Mouse (Mus musculus): ENCODE data around the gene Kdf1. TPM values are rescaled to one million over a fixed set of nuclear protein-coding genes. Genes with fewer than 3 reads are reported as not detected.
A peak's percentile ranks its signal among the peaks of the same experiment; 100 is the strongest.
"Not testable (repeated sequence)": the region's sequence is repeated elsewhere in the genome, so short reads cannot be mapped to it uniquely, and the experiment has no call there.

Kdf1 gene
- polyA plus RNA-seq, 1 experiment from 2014 or later = 0.20 TPM

DNA sequence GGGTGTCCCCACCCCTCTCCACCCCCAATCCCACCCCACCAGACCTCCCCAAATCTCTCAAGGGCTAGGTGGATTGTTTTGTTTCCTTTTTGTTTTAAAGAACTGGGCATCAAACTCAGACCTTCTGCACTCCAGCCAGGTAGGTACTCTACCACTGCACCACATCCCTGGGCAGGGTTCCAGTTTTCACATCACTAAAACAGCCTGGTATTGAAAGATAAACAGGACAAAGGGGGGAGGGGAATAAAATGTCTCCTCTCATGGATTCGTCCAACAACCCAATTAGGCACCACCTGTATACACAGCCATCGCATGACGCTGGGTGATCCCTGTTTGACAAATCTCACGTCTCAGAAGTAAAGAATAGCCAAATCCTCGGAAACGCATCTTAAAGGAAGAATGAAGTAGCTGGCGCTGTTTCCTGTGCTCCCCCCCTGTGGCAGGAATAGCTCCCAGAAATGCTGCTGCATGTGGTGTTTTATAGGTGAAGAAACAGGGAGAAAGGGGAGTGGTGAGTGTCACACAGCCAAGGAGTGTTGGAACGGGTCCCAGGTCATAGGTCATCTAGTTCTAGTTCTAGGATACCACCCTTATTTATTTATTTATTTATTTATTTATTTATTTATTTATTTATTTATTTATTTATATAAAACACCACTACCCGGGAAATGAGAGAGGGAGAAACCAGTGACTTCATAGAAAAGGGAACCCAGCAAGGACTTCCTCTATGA, 13.8 kb upstream of the Kdf1 start:
- Histone ChIP-seq H3K4me3 (ENCODE audit: low read depth, low read length) (no peak overlapping the region), H3K4me1 (ENCODE audit: control insufficient read depth, insufficient read depth, low read length) (no peaks in the 10 kb centered on the region), H3K9ac (replicated peaks; ENCODE audit: low read depth, low read length) (no peak overlapping the region), H3K27ac (ENCODE audit: low read depth, low read length) (no peak overlapping the region), H3K4me2 (ENCODE audit: low read depth, low read length) (no peak overlapping the region), H3K9me3 (ENCODE audit: control insufficient read depth, low read length) (no peaks in the 10 kb centered on the region), H3K36me3 (ENCODE audit: control insufficient read depth, insufficient read depth, low read length) (no peaks in the 10 kb centered on the region), H3K27me3 (ENCODE audit: control insufficient read depth, insufficient read depth, low read length) (peaks cover 9% of the 10 kb centered on the region)
- WGBS = 68% methylated on average over 9 of the region's 9 CpGs
- no peak for ATAC-seq (ENCODE audit: low read depth)

DNA sequence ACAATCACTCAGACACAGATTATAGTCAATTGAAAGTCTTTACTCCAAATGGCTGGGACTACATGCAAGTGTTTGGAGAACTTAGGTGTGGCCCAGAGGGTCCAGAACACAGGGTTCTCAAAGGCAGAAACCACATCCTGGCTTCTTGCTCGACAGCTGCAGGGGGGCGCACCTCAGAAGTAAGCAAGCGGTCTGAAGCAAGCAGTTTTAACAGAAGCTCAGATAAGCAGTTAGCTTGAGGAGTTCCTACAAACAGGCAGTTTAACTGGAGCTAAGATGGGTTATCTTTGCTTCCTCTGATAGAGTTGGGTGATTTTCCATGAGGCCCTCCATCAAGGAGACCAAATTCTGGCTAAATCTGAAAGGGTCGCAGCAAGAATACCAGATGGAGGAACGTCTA, 12.2 kb upstream of the Kdf1 start:
- Histone ChIP-seq H3K27ac (ENCODE audit: low read depth, low read length) (no peak overlapping the region), H3K4me1 (ENCODE audit: control insufficient read depth, insufficient read depth, low read length) (no peaks in the 10 kb centered on the region), H3K4me3 (ENCODE audit: low read depth, low read length) (no peak overlapping the region), H3K4me2 (ENCODE audit: low read depth, low read length) (no peak overlapping the region), H3K9ac (replicated peaks; ENCODE audit: low read depth, low read length) (no peak overlapping the region), H3K27me3 (ENCODE audit: control insufficient read depth, insufficient read depth, low read length) (0 out of 2 replicates have a peak, but pooled peaks cover 1% of the 10 kb centered on the region), H3K36me3 (ENCODE audit: control insufficient read depth, insufficient read depth, low read length) (no peaks in the 10 kb centered on the region), H3K9me3 (ENCODE audit: control insufficient read depth, low read length) (no peaks in the 10 kb centered on the region)
- ATAC-seq (ENCODE audit: low read depth) = no peak
- 83% methylated on average over 5 of the region's 5 CpGs for WGBS

DNA sequence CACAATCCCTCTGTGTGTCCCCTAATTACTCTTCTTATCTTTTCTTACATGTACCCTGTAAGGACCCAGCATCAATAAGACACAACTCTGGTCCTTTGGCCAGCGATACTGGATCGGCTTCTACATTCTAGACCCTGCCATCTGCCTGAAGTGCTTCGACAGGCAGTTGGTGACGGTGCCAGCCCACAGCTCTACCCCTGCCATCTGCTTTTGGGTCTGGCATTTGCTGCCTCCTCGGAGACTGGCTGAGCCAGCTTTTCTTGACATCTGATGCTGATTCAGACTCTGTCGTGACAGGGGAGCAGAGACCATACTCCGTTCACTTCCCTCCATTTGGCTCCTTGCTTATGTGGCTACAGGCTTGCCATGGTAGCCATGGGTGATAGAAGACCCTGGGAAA, 9.8 kb upstream of the Kdf1 start:
- ATAC-seq (ENCODE audit: low read depth) = no peak
- H3K4me1 ChIP-seq (ENCODE audit: control insufficient read depth, insufficient read depth, low read length) = no peaks in the 10 kb centered on the region
- H3K36me3 ChIP-seq (ENCODE audit: control insufficient read depth, insufficient read depth, low read length) = no peaks in the 10 kb centered on the region
- H3K4me2 ChIP-seq (ENCODE audit: low read depth, low read length) = no peak overlapping the region
- no peaks in the 10 kb centered on the region for H3K9me3 ChIP-seq (ENCODE audit: control insufficient read depth, low read length)
- H3K27me3 ChIP-seq (ENCODE audit: control insufficient read depth, insufficient read depth, low read length) = no peaks in the 10 kb centered on the region
- H3K27ac ChIP-seq (ENCODE audit: low read depth, low read length) = no peak overlapping the region
- no peak overlapping the region for H3K9ac ChIP-seq (replicated peaks; ENCODE audit: low read depth, low read length)
- WGBS = 77% methylated on average over 7 of the region's 7 CpGs
- H3K4me3 ChIP-seq (ENCODE audit: low read depth, low read length) = no peak overlapping the region

DNA sequence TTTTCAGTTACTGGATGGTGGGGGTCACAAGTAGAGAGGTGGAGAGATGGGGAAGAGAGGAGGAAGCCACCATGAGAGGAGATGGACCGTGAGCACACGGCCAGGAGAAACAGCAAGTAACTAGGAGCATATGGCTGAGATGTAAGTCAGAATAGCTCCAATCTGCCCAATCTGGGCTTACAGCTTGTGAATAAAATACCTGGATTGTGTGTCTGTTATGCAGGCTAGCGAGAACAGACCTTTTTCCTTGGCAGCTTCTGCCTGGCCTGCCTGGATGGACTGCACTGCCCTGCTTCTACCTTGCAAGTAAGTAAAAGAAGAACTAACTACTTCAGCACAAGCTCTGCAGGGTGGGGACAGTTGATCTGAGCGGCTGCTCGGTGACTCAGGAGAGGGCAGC, 7.7 kb upstream of the Kdf1 start:
- no peak overlapping the region for H3K4me2 ChIP-seq (ENCODE audit: low read depth, low read length)
- H3K9ac ChIP-seq (replicated peaks; ENCODE audit: low read depth, low read length) = no peak overlapping the region
- ATAC-seq (ENCODE audit: low read depth) = no peak
- no peaks in the 10 kb centered on the region for H3K36me3 ChIP-seq (ENCODE audit: control insufficient read depth, insufficient read depth, low read length)
- H3K4me1 ChIP-seq (ENCODE audit: control insufficient read depth, insufficient read depth, low read length) = no peaks in the 10 kb centered on the region
- no peak overlapping the region for H3K27ac ChIP-seq (ENCODE audit: low read depth, low read length)
- no peaks in the 10 kb centered on the region for H3K27me3 ChIP-seq (ENCODE audit: control insufficient read depth, insufficient read depth, low read length)
- no peaks in the 10 kb centered on the region for H3K9me3 ChIP-seq (ENCODE audit: control insufficient read depth, low read length)
- no peak overlapping the region for H3K4me3 ChIP-seq (ENCODE audit: low read depth, low read length)
- WGBS = 75% methylated on average over 5 of the region's 5 CpGs

DNA sequence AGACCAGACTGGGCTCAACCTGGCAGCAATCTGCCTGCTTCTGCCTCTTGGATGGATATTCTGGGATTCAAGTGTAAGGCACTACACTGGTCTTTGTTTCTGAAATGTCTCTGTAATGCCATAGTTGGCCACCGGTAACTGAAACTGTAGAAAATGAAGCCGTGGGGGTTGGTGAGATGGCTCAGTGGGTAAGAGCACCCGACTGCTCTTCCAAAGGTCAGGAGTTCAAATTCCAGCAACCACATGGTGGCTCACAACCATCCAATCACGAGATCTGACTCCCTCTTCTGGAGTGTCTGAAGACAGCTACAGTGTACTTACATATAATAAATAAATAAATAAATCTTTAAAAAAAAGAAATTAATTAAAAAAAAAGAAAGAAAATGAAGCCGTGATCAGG, 6.3 kb upstream of the Kdf1 start:
- not testable (repeated sequence) for H3K27me3 ChIP-seq (ENCODE audit: control insufficient read depth, insufficient read depth, low read length); H3K4me1 ChIP-seq (ENCODE audit: control insufficient read depth, insufficient read depth, low read length); ATAC-seq (ENCODE audit: low read depth); H3K9me3 ChIP-seq (ENCODE audit: control insufficient read depth, low read length); H3K4me2 ChIP-seq (ENCODE audit: low read depth, low read length); H3K36me3 ChIP-seq (ENCODE audit: control insufficient read depth, insufficient read depth, low read length); H3K9ac ChIP-seq (replicated peaks; ENCODE audit: low read depth, low read length); H3K27ac ChIP-seq (ENCODE audit: low read depth, low read length); H3K4me3 ChIP-seq (ENCODE audit: low read depth, low read length)
- 58% methylated on average over 4 of the region's 5 CpGs for WGBS

DNA sequence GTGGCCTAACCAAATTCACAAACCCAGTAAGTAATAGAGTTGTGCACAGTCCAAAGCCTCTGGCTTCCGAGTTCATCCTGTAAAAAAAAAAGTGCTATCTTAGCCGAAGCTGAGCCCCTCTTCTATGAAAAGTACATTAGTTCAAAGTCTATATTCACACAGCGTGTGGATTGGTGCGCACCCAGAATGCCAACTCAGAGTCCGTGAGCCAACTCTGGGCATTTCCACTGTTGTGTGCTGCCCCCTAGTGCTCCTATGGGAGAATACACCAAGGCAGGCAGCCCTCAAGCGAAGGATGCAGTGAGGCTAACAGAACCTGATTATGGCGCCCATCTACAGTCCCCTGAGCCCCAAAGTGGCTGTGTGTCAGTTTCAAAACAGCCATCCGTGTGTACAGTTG, 5.8 kb upstream of the Kdf1 start:
- 13% methylated on average over 8 of the region's 8 CpGs for WGBS
- no peak; the same call in 1 of the 2 replicates for ATAC-seq (ENCODE audit: low read depth)

DNA sequence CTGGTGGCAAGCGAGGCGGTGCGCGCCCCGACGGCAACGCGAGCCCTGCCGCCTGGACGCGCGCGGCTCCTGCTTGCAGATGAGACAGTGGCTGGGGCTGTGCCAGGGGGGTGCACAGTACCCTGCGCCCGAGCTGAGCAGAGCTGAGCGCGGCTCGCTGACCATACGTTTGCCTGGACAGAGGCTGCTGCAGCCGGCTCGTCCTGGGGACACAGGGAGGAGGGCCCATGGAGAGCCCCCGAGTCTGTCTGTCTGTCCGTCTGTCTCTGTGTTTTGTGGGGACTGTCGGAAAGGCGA, 554 bp downstream of the Kdf1 start:
- H3K4me3 ChIP-seq (ENCODE audit: low read depth, low read length) = peak overlapping the region; percentile 21; the same call in 1 of the 2 replicates
- H3K36me3 ChIP-seq (ENCODE audit: control insufficient read depth, insufficient read depth, low read length) = no peaks in the 10 kb centered on the region
- no peak overlapping the region for H3K27ac ChIP-seq (ENCODE audit: low read depth, low read length)
- H3K9ac ChIP-seq (replicated peaks; ENCODE audit: low read depth, low read length) = no peak overlapping the region
- peaks cover 36% of the 10 kb centered on the region for H3K27me3 ChIP-seq (ENCODE audit: control insufficient read depth, insufficient read depth, low read length)
- no peak for ATAC-seq (ENCODE audit: low read depth)
- H3K4me1 ChIP-seq (ENCODE audit: control insufficient read depth, insufficient read depth, low read length) = no peaks in the 10 kb centered on the region
- peak overlapping the region; percentile 26; the same call in 1 of the 2 replicates for H3K4me2 ChIP-seq (ENCODE audit: low read depth, low read length)
- H3K9me3 ChIP-seq (ENCODE audit: control insufficient read depth, low read length) = no peaks in the 10 kb centered on the region
- 5% methylated on average over 25 of the region's 25 CpGs for WGBS

More for the DNA sequence above, 5.8 kb upstream of the Kdf1 start:
- Histone ChIP-seq H3K27ac (ENCODE audit: low read depth, low read length) (no peak overlapping the region), H3K4me3 (ENCODE audit: low read depth, low read length) (no peak overlapping the region), H3K36me3 (ENCODE audit: control insufficient read depth, insufficient read depth, low read length) (no peaks in the 10 kb centered on the region), H3K27me3 (ENCODE audit: control insufficient read depth, insufficient read depth, low read length) (peaks cover 7% of the 10 kb centered on the region), H3K4me2 (ENCODE audit: low read depth, low read length) (no peak overlapping the region), H3K4me1 (ENCODE audit: control insufficient read depth, insufficient read depth, low read length) (no peaks in the 10 kb centered on the region), H3K9me3 (ENCODE audit: control insufficient read depth, low read length) (no peaks in the 10 kb centered on the region), H3K9ac (replicated peaks; ENCODE audit: low read depth, low read length) (no peak overlapping the region)

DNA sequence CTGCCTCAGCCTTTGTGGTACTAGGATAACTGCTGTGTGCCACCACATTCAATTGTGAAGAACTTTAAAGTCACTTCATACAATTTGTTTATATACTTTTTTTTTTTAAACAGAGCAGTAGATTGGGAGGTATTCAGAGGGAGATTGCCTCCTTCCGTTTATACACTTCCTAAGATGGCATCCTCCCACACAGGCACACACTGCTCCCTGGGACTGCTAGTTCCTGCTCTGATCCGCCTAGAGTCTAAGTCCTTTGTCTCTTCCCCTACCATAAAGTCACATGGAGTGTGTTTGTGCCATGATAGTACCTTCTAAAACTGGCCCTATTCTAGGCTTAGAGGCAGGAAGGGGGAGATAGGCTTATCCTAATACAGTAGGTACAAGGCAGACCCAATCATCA, 2.7 kb downstream of the Kdf1 start:
- Histone ChIP-seq H3K36me3 (ENCODE audit: control insufficient read depth, insufficient read depth, low read length) (no peaks in the 10 kb centered on the region), H3K4me3 (ENCODE audit: low read depth, low read length) (no peak overlapping the region), H3K9ac (replicated peaks; ENCODE audit: low read depth, low read length) (no peak overlapping the region), H3K4me1 (ENCODE audit: control insufficient read depth, insufficient read depth, low read length) (no peaks in the 10 kb centered on the region), H3K9me3 (ENCODE audit: control insufficient read depth, low read length) (no peaks in the 10 kb centered on the region), H3K27ac (ENCODE audit: low read depth, low read length) (no peak overlapping the region), H3K27me3 (ENCODE audit: control insufficient read depth, insufficient read depth, low read length) (peaks cover 36% of the 10 kb centered on the region), H3K4me2 (ENCODE audit: low read depth, low read length) (no peak overlapping the region)
- WGBS = 68% methylated on average over 2 of the region's 2 CpGs
- no peak for ATAC-seq (ENCODE audit: low read depth)

DNA sequence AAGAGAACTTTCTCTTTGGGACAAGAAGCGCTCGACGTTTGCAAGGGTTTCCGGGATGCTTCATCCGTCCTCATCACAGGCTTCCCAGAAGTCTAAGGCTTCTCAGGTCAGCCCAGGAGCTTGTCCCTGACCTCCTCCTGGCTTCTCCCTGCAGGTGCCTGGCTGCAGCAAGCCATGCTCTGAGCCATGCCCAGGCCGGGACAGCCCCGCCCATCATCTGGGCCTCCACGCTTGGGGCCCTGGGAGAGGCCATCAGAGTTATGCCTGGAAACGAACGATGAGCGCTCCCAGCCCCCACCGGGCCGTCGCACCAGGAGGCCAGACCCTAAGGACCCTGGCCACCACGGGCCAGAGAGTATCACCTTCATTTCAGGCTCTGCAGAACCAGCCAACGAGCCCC, 9.0 kb downstream of the Kdf1 start:
- 75% methylated on average over 16 of the region's 16 CpGs for WGBS
- Histone ChIP-seq H3K27ac (ENCODE audit: low read depth, low read length) (no peak overlapping the region), H3K4me3 (ENCODE audit: low read depth, low read length) (no peak overlapping the region), H3K4me2 (ENCODE audit: low read depth, low read length) (no peak overlapping the region), H3K36me3 (ENCODE audit: control insufficient read depth, insufficient read depth, low read length) (peaks cover 19% of the 10 kb centered on the region), H3K9ac (replicated peaks; ENCODE audit: low read depth, low read length) (no peak overlapping the region), H3K4me1 (ENCODE audit: control insufficient read depth, insufficient read depth, low read length) (no peaks in the 10 kb centered on the region), H3K27me3 (ENCODE audit: control insufficient read depth, insufficient read depth, low read length) (no peaks in the 10 kb centered on the region), H3K9me3 (ENCODE audit: control insufficient read depth, low read length) (no peaks in the 10 kb centered on the region)
- no peak for ATAC-seq (ENCODE audit: low read depth)
